Mouse (Mus musculus) limb, embryonic 14.5 days (tissue): Measurements from ENCODE around the gene Gm17018. TPM values are rescaled to one million over a fixed set of nuclear protein-coding genes. Genes with fewer than 3 reads are reported as not detected.

Experiments
- ATAC-seq: fragments of 200-750 bp; cut with Nextera tagmentation; 2 replicates; pipeline ENCODE4 v1.8.0; 2017; ENCODE audit warnings: low read depth, moderate number of reproducible peaks, moderate TSS enrichment; ENCODE audit not compliant: low FRiP score
- DNase-seq: peaks from one replicate; pipeline ENCODE4 v3.0.0-alpha.2; 2015; ENCODE audit warnings: low spot score
- H3K27ac ChIP-seq: fragments of 300-500 bp; sonication (generic); replicated peaks from 2 replicates; pipeline ENCODE4 v1.5.1; 2014; ENCODE audit warnings: low read depth, mild to moderate bottlenecking, low read length, moderate library complexity, mixed read lengths
- H3K27me3 ChIP-seq: fragments of 300-500 bp; sonication (generic); 2 replicates; pipeline ENCODE4 v1.6.1; 2014; ENCODE audit warnings: low read length, mixed read lengths; ENCODE audit not compliant: control insufficient read depth, insufficient read depth
- H3K36me3 ChIP-seq: fragments of 300-500 bp; sonication (generic); 2 replicates; pipeline ENCODE4 v1.6.1; 2014; ENCODE audit warnings: mild to moderate bottlenecking, low read length, moderate library complexity, mixed read lengths; ENCODE audit not compliant: control insufficient read depth, insufficient read depth
- H3K4me1 ChIP-seq: fragments of 300-500 bp; sonication (generic); 2 replicates; pipeline ENCODE4 v1.6.1; 2014; ENCODE audit warnings: antibody characterized with exemption, low read length, mixed read lengths; ENCODE audit not compliant: control insufficient read depth, insufficient read depth
- H3K4me2 ChIP-seq: fragments of 300-500 bp; sonication (generic); replicated peaks from 2 replicates; pipeline ENCODE4 v1.6.1; 2014; ENCODE audit warnings: low read depth, mild to moderate bottlenecking, low read length, moderate library complexity; ENCODE audit not compliant: severe bottlenecking
- H3K4me3 ChIP-seq: fragments of 300-500 bp; sonication (generic); replicated peaks from 2 replicates; pipeline ENCODE4 v1.5.1; 2014; ENCODE audit warnings: low read length
- H3K9ac ChIP-seq: fragments of 300-500 bp; sonication (generic); 2 replicates; pipeline ENCODE4 v1.6.1; 2014; ENCODE audit warnings: mild to moderate bottlenecking, low read depth, low read length, moderate library complexity; ENCODE audit not compliant: severe bottlenecking
- H3K9me3 ChIP-seq: fragments of 300-500 bp; sonication (generic); 2 replicates; pipeline ENCODE4 v1.6.1; 2016; ENCODE audit warnings: low read length; ENCODE audit not compliant: control insufficient read depth
- POLR2A ChIP-seq: fragments of 200-500 bp; IDR thresholded peaks from 2 replicates; pipeline ENCODE4 v1.8.0; 2012; ENCODE audit warnings: inconsistent platforms, mild to moderate bottlenecking, moderate library complexity, borderline replicate concordance; ENCODE audit not compliant: insufficient read depth, insufficient read length; ENCODE audit errors: extremely low read depth
- WGBS: fragments of 180-500 bp; shearing (Covaris S2); extraction: QIAGEN DNeasy Blood & Tissue Kit; methylation state at CpG from one replicate; pipeline ENCODE4 v1.1.7; 2014; 5-methylcytosine and 5-hydroxymethylcytosine counted together
- polyA plus RNA-seq, 2 experiments: library from polyadenylated mRNA; depleted of rRNA in 1 of 2; stranded (reverse) in 1 of 2; unstranded in 1 of 2; fragments of >200 nt; fragmentation: Nextera tagmentation in 1 of 2; extraction: Ambion mirVana in 1 of 2; gene quantifications; 2 replicates each; pipeline versions ENCODE4 v1.2.1 to v1.2.3; 2012 to 2014

The Gm17018 gene
- polyA plus RNA-seq, 2 experiments, result 15.9 to 39.6 TPM

- no peak for DNase-seq
- no peaks in the 10 kb centered on the region for H3K27me3 ChIP-seq
- no peak overlapping the region for H3K4me2 ChIP-seq
- H3K4me1 ChIP-seq, result peaks cover 7% of the 10 kb centered on the region; the same call in 1 of the 2 replicates
- ATAC-seq, result no peak
- no peaks in the 10 kb centered on the region for H3K9me3 ChIP-seq
- H3K36me3 ChIP-seq, result peaks cover 8% of the 10 kb centered on the region; the same call in 1 of the 2 replicates
- 26% methylated on average over 7 of the region's 7 CpGs for WGBS
- no peak overlapping the region for H3K9ac ChIP-seq
- no peak for TF ChIP-seq POLR2A
- H3K27ac ChIP-seq, result no peak overlapping the region
- no peak overlapping the region for H3K4me3 ChIP-seq
Observed at GRCm38 (mm10) chr19:45616735-45617134, 56.3 kb downstream of the Gm17018 start.

- Histone ChIP-seq H3K4me3 (no peak overlapping the region), H3K9ac (no peak overlapping the region), H3K9me3 (no peaks in the 10 kb centered on the region), H3K27me3 (no peaks in the 10 kb centered on the region), H3K27ac (no peak overlapping the region), H3K36me3 (peaks cover 19% of the 10 kb centered on the region; the same call in 1 of the 2 replicates), H3K4me1 (peaks cover 7% of the 10 kb centered on the region; the same call in 1 of the 2 replicates), H3K4me2 (no peak overlapping the region)
- WGBS, result 83% methylated on average over 6 of the region's 6 CpGs
- DNase-seq (no peak), ATAC-seq (no peak)
- no peak for TF ChIP-seq POLR2A
Observed at GRCm38 (mm10) chr19:45618184-45618583, 57.8 kb downstream of the Gm17018 start.

- Histone ChIP-seq H3K9ac (no peak overlapping the region), H3K27me3 (no peaks in the 10 kb centered on the region), H3K4me3 (no peak overlapping the region), H3K4me1 (peaks cover 6% of the 10 kb centered on the region; the same call in 1 of the 2 replicates), H3K27ac (no peak overlapping the region), H3K4me2 (no peak overlapping the region), H3K36me3 (peaks cover 24% of the 10 kb centered on the region; the same call in 1 of the 2 replicates), H3K9me3 (no peaks in the 10 kb centered on the region)
- ATAC-seq (no peak), DNase-seq (no peak)
- no peak for TF ChIP-seq POLR2A
- WGBS, result 84% methylated on average over 14 of the region's 14 CpGs
Observed at GRCm38 (mm10) chr19:45619744-45620501, 59.5 kb downstream of the Gm17018 start.

- 52% methylated on average over 7 of the region's 7 CpGs for WGBS
- H3K9ac ChIP-seq, result no peak overlapping the region
- H3K4me3 ChIP-seq, result no peak overlapping the region
- no peaks in the 10 kb centered on the region for H3K9me3 ChIP-seq
- no peak for DNase-seq
- no peak for TF ChIP-seq POLR2A
- H3K36me3 ChIP-seq, result peaks cover 32% of the 10 kb centered on the region; the same call in 1 of the 2 replicates
- no peaks in the 10 kb centered on the region for H3K4me1 ChIP-seq
- no peak overlapping the region for H3K4me2 ChIP-seq
- no peak for ATAC-seq
- H3K27me3 ChIP-seq, result no peaks in the 10 kb centered on the region
- H3K27ac ChIP-seq, result no peak overlapping the region
Observed at GRCm38 (mm10) chr19:45621061-45621460, 60.6 kb downstream of the Gm17018 start.

- no peak for TF ChIP-seq POLR2A
- Histone ChIP-seq H3K4me2 (no peak overlapping the region), H3K9ac (no peak overlapping the region), H3K9me3 (no peaks in the 10 kb centered on the region), H3K4me3 (no peak overlapping the region), H3K4me1 (no peaks in the 10 kb centered on the region), H3K36me3 (peaks cover 39% of the 10 kb centered on the region), H3K27ac (no peak overlapping the region), H3K27me3 (no peaks in the 10 kb centered on the region)
- DNase-seq, result no peak
- ATAC-seq, result no peak
- 23% methylated on average over 5 of the region's 5 CpGs for WGBS
Observed at GRCm38 (mm10) chr19:45622144-45622543, 61.7 kb downstream of the Gm17018 start.
